Mouse (Mus musculus) heart, postnatal 10 days (tissue): ENCODE measurements at regions not wholly inside any gene's neighbourhood (a gene's known extent, or its start where the extent isn't known, plus 50 kb on each side); places are given as distances from the start of the nearest gene placed in this dataset.
"Not testable (repeated sequence)": the region's sequence is repeated elsewhere in the genome, so short reads cannot be mapped to it uniquely, and the experiment has no call there.

Experiments
- DNase-seq, 2 experiments: peaks; one replicate each; pipeline ENCODE4 v3.0.0; 2021
- intact Hi-C: fragments of 180-260 bp; cut with DNase I; formaldehyde crosslinking; loops from one replicate; pipeline ENCODE4 v1.15.1; 2025

DNA sequence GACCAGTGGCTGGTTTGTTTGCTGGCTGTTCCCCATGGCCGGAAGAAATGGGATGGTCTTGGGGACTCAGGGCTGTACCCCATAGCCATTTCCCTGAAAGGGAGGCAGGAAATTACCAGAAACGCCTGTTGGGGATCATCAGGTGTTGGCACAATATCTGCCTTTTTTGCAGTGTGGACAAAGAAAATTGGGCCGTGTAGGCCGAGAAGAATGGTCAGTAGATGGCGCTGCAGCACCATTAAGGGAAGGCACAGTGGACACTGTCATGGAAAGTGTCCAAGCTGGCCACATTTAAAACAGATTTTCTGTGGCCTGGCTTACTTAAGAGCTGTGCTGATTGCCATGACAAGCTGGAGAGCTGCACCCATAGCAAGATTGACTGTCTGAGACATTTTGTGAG is 358.1 kb downstream of the Slxl1 start:
- peak in 1 of 2 experiments; percentile 0 for DNase-seq
- intact Hi-C loops = not testable (repeated sequence)
